Mouse (Mus musculus) G1E (cell line): Measurements from ENCODE around the gene Gm5416. TPM values are rescaled to one million over a fixed set of nuclear protein-coding genes. Genes with fewer than 3 reads are reported as not detected.
"Not testable (repeated sequence)": the region's sequence is repeated elsewhere in the genome, so short reads cannot be mapped to it uniquely, and the experiment has no call there.

Experiments used
- ATAC-seq: 2 replicates; pipeline ENCODE4 v1.8.0; 2016; ENCODE audit warnings: mild to moderate bottlenecking; ENCODE audit not compliant: insufficient number of reproducible peaks, poor library complexity, low FRiP score, severe bottlenecking; ENCODE audit errors: extremely low read depth
- DNase-seq: peaks from one replicate; pipeline ENCODE4 v3.0.0; 2012; ENCODE audit warnings: low spot score
- H3K27me3 ChIP-seq: 2 replicates; pipeline ENCODE4 v1.6.1; 2012; ENCODE audit warnings: mild to moderate bottlenecking, low read length, inconsistent platforms; ENCODE audit not compliant: insufficient read depth
- H3K36me3 ChIP-seq: replicated peaks from 2 replicates; pipeline ENCODE3; 2012; ENCODE audit warnings: mild to moderate bottlenecking, inconsistent platforms
- H3K4me1 ChIP-seq: 2 replicates; pipeline ENCODE4 v1.6.1; 2012; ENCODE audit warnings: low read depth, low read length, inconsistent platforms, mixed read lengths; ENCODE audit not compliant: insufficient read depth
- H3K4me3 ChIP-seq: 2 replicates; pipeline ENCODE4 v1.5.1; 2012; ENCODE audit warnings: low read depth, mild to moderate bottlenecking, inconsistent platforms, low read length, moderate library complexity, mixed read lengths
- H3K9me3 ChIP-seq: replicated peaks from 2 replicates; pipeline ENCODE4 v1.6.1; 2012; ENCODE audit warnings: inconsistent platforms
- CTCF ChIP-seq: IDR thresholded peaks from 2 replicates; pipeline ENCODE4 v1.5.1; 2012; ENCODE audit warnings: low read depth, low read length, inconsistent platforms, mixed read lengths
- GATA1 ChIP-seq: IDR thresholded peaks from 2 replicates; pipeline ENCODE4 v1.6.1; 2012; ENCODE audit warnings: borderline replicate concordance, low read length, inconsistent platforms, mixed read lengths
- GATA2 ChIP-seq: IDR thresholded peaks from 2 replicates; pipeline ENCODE4 v1.6.1; 2012; ENCODE audit warnings: low read depth, low read length, inconsistent platforms, borderline replicate concordance
- POLR2AphosphoS5 ChIP-seq: IDR thresholded peaks from 2 replicates; pipeline ENCODE4 v1.6.1; 2012; ENCODE audit warnings: low read depth, low read length, inconsistent platforms; ENCODE audit not compliant: insufficient replicate concordance
- TAL1 ChIP-seq: conservative IDR thresholded peaks from 2 replicates; pipeline ENCODE4 v1.6.1; 2012; ENCODE audit warnings: low read depth, low read length, inconsistent platforms, mixed read lengths
- polyA plus RNA-seq: library from polyadenylated mRNA; stranded (reverse); fragments of >175 nt; gene quantifications from 2 replicates; pipeline ENCODE4 v1.2.3, GENCODE M21; 2012
- total RNA-seq, 2 experiments: library from RNA; stranded (forward) in 1 of 2; stranded (reverse) in 1 of 2; fragments of 200-1000 nt in 1 of 2; fragments of >200 nt in 1 of 2; fragmentation: Nextera tagmentation in 1 of 2; gene quantifications; 2 replicates each; pipeline ENCODE4 v1.2.3; 2014 to 2017

Gm5416 gene
- not detected in 2 replicates for total RNA-seq (2014; fragmentation: Nextera tagmentation)
- not detected in 2 replicates for total RNA-seq (2017)
- polyA plus RNA-seq: not detected in 2 replicates

GRCm38 (mm10) chr16:36209967-36210453 lies at the start of gene Gm5416:
Gene Gm5416 (plus strand): TSS chr16:36210403.
- no peak for TF ChIP-seq GATA1
- no peak for TF ChIP-seq GATA2
- TF ChIP-seq TAL1: no peak
- TF ChIP-seq CTCF: no peak
- TF ChIP-seq POLR2AphosphoS5: no peak
- Histone ChIP-seq H3K27me3 (peaks cover 3% of the 10 kb centered on the region; the same call in 1 of the 2 replicates), H3K9me3 (no peaks in the 10 kb centered on the region), H3K4me3 (no peak within 1 kb of the TSS), H3K4me1 (no peaks in the 10 kb centered on the region), H3K36me3 (no peaks in the 10 kb centered on the region)
- DNase-seq (no peak), ATAC-seq (no peak)

- not testable (repeated sequence) for ATAC-seq, H3K27me3 ChIP-seq, H3K4me1 ChIP-seq, H3K4me3 ChIP-seq, H3K9me3 ChIP-seq, H3K36me3 ChIP-seq, DNase-seq
Observed at GRCm38 (mm10) chr16:36167841-36168240, 42.4 kb upstream of the Gm5416 start.

- Histone ChIP-seq H3K9me3 (no peaks in the 10 kb centered on the region), H3K4me3 (no peak overlapping the region), H3K36me3 (no peaks in the 10 kb centered on the region), H3K27me3 (peaks cover 5% of the 10 kb centered on the region), H3K4me1 (no peaks in the 10 kb centered on the region)
- DNase-seq (no peak), ATAC-seq (no peak)
- no peak for TF ChIP-seq POLR2AphosphoS5
- TF ChIP-seq TAL1: no peak
- TF ChIP-seq CTCF: no peak
- TF ChIP-seq GATA2: no peak
- no peak for TF ChIP-seq GATA1
Observed at GRCm38 (mm10) chr16:36176108-36176507, 34.1 kb upstream of the Gm5416 start.

GRCm38 (mm10) chr16:36179910-36180309 lies 30.3 kb upstream of the Gm5416 start:
- peaks cover 5% of the 10 kb centered on the region for H3K27me3 ChIP-seq
- TF ChIP-seq TAL1: no peak
- no peak for TF ChIP-seq CTCF
- no peak for TF ChIP-seq GATA2
- no peak for TF ChIP-seq GATA1
- TF ChIP-seq POLR2AphosphoS5: no peak
- no peak for ATAC-seq

GRCm38 (mm10) chr16:36183912-36184311 lies 26.3 kb upstream of the Gm5416 start, which contains the start of gene Gm5483:
Gene Gm5483 (plus strand): TSS chr16:36184212.
- not testable (repeated sequence) for H3K27me3 ChIP-seq, H3K4me1 ChIP-seq, DNase-seq, H3K36me3 ChIP-seq, ATAC-seq, H3K4me3 ChIP-seq, H3K9me3 ChIP-seq

More at GRCm38 (mm10) chr16:36179910-36180309, 30.3 kb upstream of the Gm5416 start:
- Histone ChIP-seq H3K4me3 (no peak overlapping the region), H3K4me1 (no peaks in the 10 kb centered on the region), H3K36me3 (no peaks in the 10 kb centered on the region), H3K9me3 (no peaks in the 10 kb centered on the region)
- DNase-seq: no peak

- H3K9me3 ChIP-seq: no peaks in the 10 kb centered on the region
- no peaks in the 10 kb centered on the region for H3K27me3 ChIP-seq
- H3K36me3 ChIP-seq: no peaks in the 10 kb centered on the region
- no peak for TF ChIP-seq POLR2AphosphoS5
- no peak for TF ChIP-seq GATA2
- no peak for TF ChIP-seq GATA1
- TF ChIP-seq CTCF: no peak
- no peak for TF ChIP-seq TAL1
- no peak overlapping the region for H3K4me3 ChIP-seq
- no peaks in the 10 kb centered on the region for H3K4me1 ChIP-seq
- ATAC-seq (no peak), DNase-seq (no peak)
Observed at GRCm38 (mm10) chr16:36199226-36199625, 11.0 kb upstream of the Gm5416 start.

GRCm38 (mm10) chr16:36203846-36204245 lies 6.4 kb upstream of the Gm5416 start:
- no peaks in the 10 kb centered on the region for H3K4me1 ChIP-seq
- H3K4me3 ChIP-seq: no peak overlapping the region
- H3K9me3 ChIP-seq: no peaks in the 10 kb centered on the region
- DNase-seq (no peak), ATAC-seq (no peak)
- H3K27me3 ChIP-seq: no peaks in the 10 kb centered on the region; the same call in 1 of the 2 replicates
- H3K36me3 ChIP-seq: no peaks in the 10 kb centered on the region
- TF ChIP-seq TAL1 (no peak), POLR2AphosphoS5 (no peak), GATA2 (no peak)

- not testable (repeated sequence) for DNase-seq, ATAC-seq
Observed at GRCm38 (mm10) chr16:36205684-36206083, 4.5 kb upstream of the Gm5416 start.

GRCm38 (mm10) chr16:36221168-36221567 lies 11.0 kb downstream of the Gm5416 start, which contains the start of gene 2010005H15Rik:
Gene 2010005H15Rik (plus strand): TSS chr16:36221468.
- ATAC-seq, H3K4me1 ChIP-seq, H3K27me3 ChIP-seq, DNase-seq, H3K4me3 ChIP-seq, H3K9me3 ChIP-seq, H3K36me3 ChIP-seq: not testable (repeated sequence)

More at GRCm38 (mm10) chr16:36205684-36206083, 4.5 kb upstream of the Gm5416 start:
- not testable (repeated sequence) for H3K4me3 ChIP-seq, H3K27me3 ChIP-seq, H3K9me3 ChIP-seq, H3K36me3 ChIP-seq, H3K4me1 ChIP-seq

GRCm38 (mm10) chr16:36260585-36260984 lies 50.4 kb downstream of the Gm5416 start:
- not testable (repeated sequence) for DNase-seq, H3K27me3 ChIP-seq, H3K4me3 ChIP-seq, H3K9me3 ChIP-seq, H3K36me3 ChIP-seq, ATAC-seq, H3K4me1 ChIP-seq
